Mouse (Mus musculus): ENCODE data around the gene Tmsb15b1. TPM values are rescaled to one million over a fixed set of nuclear protein-coding genes. Genes with fewer than 3 reads are reported as not detected.
"Not testable (repeated sequence)": the region's sequence is repeated elsewhere in the genome, so short reads cannot be mapped to it uniquely, and the experiment has no call there.

Tmsb15b1 gene
- 10 to 100 TPM in 1 of 4 experiments, 1 to 10 TPM in 3; 1.6 to 10.7 (median 7.7) TPM for total RNA-seq (2022)

DNA sequence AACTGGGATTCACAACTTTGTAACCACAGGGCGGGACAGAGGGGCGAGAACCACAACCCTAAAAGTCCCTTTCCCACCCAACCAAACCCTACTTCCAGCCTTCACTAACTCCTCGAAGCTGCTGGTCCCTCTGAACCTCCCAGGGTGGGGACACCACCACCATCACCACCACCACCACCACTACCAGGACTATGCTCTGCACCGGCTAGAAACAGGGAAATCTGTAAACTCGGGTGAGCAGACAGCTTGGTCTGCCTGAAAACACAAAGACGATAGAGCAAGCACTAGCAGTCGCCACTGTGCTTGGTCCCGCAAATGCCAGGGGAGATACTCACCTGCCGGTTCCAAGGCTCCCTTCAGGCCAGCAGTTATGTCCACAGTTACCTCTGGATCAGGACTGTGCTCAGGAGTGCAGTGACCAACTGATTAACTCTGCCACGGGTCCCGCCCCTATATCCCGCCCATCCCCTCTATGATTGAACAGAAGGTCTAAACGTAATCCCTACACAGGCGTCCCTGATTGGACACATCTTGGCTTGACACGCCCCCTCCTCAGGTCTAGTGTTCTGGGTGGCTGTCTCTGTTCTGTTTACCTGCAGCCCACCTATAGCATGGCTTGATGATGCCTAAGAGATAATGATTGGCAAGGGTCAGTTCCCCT lies at the start of gene Tmsb15b1, which contains the start of gene Tmsb15l:
Tmsb15b1 (minus strand) TSS at position 451 of the 661 bp plus-strand sequence.
Tmsb15l (minus strand) TSS at position 446 of the 661 bp plus-strand sequence.
- peak in 1 of 2 experiments; percentile 63 for DNase-seq (ENCODE audit: low spot score in 2 of 2)

- no peak for DNase-seq (ENCODE audit: low spot score in 2 of 2)
These were observed 42.6 kb upstream of the Tmsb15b1 start for GRCm38 (mm10) chrX:137019310-137019709.

DNA sequence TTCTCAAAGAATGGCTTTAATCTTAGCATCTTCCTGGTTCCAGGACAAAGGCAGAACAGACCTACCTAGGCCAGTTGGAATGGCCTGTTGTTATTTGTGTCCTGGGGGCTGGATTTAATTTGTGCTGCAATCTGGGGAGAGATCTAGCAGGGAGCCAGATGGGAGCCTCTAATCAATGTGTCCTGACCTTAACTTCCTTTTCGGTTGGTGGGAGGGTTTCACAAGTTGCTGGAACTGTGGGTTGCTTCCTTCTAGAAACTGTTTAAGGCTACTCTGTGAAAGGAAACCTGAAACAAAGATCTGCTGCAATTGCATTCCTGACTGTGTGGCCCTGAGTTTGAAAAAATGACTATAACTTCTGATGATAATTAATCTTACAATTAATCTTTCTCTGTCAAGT lies 41.0 kb upstream of the Tmsb15b1 start:
- no peak for DNase-seq (ENCODE audit: low spot score in 2 of 2)

- DNase-seq (ENCODE audit: low spot score in 2 of 2), result no peak
These were observed 38.5 kb upstream of the Tmsb15b1 start for GRCm38 (mm10) chrX:137015099-137015709.

- DNase-seq (ENCODE audit: low spot score in 2 of 2), result no peak
These were observed 19.6 kb upstream of the Tmsb15b1 start for GRCm38 (mm10) chrX:136996256-136996655.

DNA sequence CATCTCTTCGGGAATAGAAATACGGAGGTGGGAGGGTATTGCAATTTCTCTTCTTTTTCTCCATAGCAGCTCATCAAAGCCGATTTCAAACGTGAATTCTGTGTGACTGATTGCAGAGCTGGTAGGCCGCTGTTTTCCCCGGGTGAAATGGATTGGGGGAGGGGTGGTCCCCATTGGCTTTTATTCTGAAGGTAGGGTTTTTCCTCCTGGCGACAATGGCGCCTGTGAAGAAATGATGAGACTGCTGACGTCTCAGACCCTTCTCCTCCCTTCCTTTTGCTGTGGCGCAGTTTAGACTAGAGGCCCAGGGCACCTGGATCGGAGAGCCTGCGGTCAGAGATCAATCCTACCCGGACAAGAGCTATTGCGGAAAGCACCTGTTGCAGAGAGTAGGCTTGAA lies 17.0 kb upstream of the Tmsb15b1 start:
- no peak for DNase-seq (ENCODE audit: low spot score in 2 of 2)

DNA sequence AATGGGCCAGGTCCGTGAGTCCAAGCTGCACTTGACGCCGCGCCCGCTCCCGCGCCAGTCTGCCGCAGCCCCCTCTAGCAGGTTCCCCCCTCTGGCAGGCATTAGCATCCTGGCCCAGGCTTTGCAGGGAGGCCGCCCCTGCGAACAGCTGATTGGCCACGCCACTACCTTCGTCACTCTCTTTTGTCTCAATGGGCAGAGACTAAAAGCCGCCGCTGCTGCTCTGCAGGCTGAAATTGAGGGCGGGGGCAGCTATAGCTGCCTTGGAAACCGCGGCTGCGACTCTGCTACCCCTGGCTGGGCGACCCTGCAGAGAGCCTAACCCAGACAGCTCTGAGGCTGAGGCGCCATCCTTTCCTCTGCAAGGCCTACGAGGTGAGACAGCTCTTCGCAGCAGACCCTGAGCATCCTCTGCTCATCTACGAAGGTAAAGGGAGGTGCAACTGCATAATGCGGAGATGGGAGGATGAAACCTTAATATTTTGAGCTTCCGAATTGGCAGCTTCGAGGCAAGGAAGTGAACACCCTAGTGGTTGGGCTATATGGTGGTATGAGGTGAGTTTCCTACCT lies 16.4 kb upstream of the Tmsb15b1 start, which contains the start of gene Zcchc18:
Zcchc18 (plus strand) TSS at position 178 of the 570 bp plus-strand sequence.
- DNase-seq (ENCODE audit: low spot score in 2 of 2), result peak; percentile 60 to 88

DNA sequence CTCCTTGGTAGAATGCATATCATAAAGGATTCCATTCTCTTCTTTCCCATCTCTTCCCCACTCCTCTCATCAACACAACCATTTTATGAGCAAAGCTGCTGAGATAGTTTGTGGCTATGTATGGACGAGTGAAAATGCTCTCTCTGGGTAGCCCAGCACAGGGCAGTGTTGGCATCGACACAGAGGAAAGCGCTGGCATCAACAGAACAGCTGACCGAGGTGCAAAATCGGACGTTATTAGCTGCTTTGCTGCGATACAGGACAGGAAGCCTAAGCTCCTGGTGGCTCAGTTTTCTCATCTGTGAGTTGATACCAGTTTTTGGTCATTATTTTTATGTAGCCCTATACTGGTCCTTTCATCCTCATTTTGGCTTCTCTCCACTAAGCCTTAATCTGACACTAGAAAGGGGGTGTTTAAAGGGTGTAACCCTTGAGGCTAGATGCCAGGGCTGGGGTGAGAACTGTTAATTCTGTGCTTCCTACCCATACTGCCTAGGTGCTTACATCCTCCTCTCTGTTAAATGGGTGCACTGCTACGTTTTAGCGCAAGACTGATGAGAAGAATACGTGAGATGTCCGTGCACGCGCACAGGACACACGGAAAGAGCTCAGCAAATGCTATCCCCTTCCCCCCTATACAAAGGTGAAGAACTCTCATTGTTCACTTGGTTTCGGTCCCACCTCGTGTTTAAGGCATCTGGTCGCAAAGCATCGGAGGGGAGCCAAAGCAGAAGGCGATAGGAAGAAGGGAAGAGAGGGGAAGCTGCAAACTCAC lies 15.7 kb upstream of the Tmsb15b1 start:
- no peak for DNase-seq (ENCODE audit: low spot score in 2 of 2)

DNA sequence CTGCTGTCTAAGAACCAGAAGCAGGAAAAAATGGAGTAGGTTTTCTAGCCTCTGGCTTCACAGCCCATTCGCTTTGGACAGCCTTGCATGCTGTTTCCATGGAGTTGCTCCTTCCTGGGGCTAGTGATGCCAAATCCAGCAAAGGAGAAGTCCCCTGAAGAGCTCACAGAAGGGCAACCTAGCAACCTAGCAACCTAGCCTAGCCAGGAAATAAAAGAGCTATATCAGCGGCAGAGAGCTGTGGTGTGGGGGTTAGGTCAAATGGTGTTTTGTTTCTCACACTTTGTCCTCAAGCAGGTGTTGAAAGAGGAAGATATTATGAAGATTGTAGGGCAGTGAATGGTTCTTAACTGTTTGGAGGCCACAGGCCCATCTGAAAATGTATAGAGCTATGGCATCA lies 14.6 kb upstream of the Tmsb15b1 start:
- DNase-seq (ENCODE audit: low spot score in 2 of 2), result no peak

GRCm38 (mm10) chrX:136986039-136986438 lies 9.4 kb upstream of the Tmsb15b1 start:
- DNase-seq (ENCODE audit: low spot score in 2 of 2), result no peak

- no peak for DNase-seq (ENCODE audit: low spot score in 2 of 2)
These were observed 1.9 kb upstream of the Tmsb15b1 start for GRCm38 (mm10) chrX:136978616-136979015.

- not testable (repeated sequence) for DNase-seq (ENCODE audit: low spot score in 2 of 2)
These were observed 1.3 kb downstream of the Tmsb15b1 start, which contains the start of gene Tmsb15b2 for GRCm38 (mm10) chrX:136975397-136975796. Gene Tmsb15b2 (minus strand): TSS chrX:136975497.

GRCm38 (mm10) chrX:136959688-136960087 lies 17.0 kb downstream of the Tmsb15b1 start:
- no peak for DNase-seq (ENCODE audit: low spot score in 2 of 2)

GRCm38 (mm10) chrX:136958300-136958699 lies 18.4 kb downstream of the Tmsb15b1 start:
- not testable (repeated sequence) for DNase-seq (ENCODE audit: low spot score in 2 of 2)

DNA sequence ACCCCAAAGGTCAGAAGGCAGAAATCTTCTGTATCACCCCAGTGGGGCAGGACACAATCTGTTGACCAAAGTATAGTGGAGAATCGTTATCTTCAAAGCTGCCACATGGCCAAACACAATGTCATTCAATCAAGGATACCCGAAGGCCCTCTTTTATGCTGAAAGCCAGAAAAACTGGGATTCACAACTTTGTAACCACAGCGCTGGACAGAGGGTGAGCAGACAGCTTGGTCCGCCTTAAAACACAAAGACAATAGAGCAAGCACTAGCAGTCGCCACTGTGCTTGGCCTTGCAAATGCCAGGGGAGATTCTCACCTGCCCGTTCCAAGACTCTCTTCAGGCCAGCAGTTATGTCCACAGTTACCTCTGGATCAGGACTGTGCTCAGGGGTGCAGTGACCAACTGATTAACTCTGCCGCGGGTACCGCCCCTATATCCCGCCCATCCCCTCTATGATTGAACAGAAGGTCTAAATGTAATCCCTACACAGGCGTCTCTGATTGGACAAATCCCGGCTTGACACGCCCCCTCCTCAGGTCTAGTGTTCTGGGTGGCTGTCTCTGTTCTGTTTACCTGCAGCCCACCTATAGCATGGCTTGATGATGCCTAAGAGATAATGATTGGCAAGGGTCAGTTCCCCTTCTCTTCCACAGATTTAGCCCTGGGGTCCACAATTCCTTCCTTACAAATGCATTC lies 18.9 kb downstream of the Tmsb15b1 start:
- DNase-seq (ENCODE audit: low spot score in 2 of 2), result peak; percentile 28 to 89

- DNase-seq (ENCODE audit: low spot score in 2 of 2), result no peak
These were observed 38.7 kb downstream of the Tmsb15b1 start for GRCm38 (mm10) chrX:136937985-136938384.

GRCm38 (mm10) chrX:136927031-136927430 lies 49.6 kb downstream of the Tmsb15b1 start, which contains the start of gene H2bfm:
Gene H2bfm (plus strand): TSS chrX:136927325.
- DNase-seq (ENCODE audit: low spot score in 2 of 2), result no peak

- no peak for DNase-seq (ENCODE audit: low spot score in 2 of 2)
These were observed 50.8 kb downstream of the Tmsb15b1 start for GRCm38 (mm10) chrX:136925863-136926262.
